ENCODE assay signal across 1 mouse cellular context in the genomic region with DNA sequence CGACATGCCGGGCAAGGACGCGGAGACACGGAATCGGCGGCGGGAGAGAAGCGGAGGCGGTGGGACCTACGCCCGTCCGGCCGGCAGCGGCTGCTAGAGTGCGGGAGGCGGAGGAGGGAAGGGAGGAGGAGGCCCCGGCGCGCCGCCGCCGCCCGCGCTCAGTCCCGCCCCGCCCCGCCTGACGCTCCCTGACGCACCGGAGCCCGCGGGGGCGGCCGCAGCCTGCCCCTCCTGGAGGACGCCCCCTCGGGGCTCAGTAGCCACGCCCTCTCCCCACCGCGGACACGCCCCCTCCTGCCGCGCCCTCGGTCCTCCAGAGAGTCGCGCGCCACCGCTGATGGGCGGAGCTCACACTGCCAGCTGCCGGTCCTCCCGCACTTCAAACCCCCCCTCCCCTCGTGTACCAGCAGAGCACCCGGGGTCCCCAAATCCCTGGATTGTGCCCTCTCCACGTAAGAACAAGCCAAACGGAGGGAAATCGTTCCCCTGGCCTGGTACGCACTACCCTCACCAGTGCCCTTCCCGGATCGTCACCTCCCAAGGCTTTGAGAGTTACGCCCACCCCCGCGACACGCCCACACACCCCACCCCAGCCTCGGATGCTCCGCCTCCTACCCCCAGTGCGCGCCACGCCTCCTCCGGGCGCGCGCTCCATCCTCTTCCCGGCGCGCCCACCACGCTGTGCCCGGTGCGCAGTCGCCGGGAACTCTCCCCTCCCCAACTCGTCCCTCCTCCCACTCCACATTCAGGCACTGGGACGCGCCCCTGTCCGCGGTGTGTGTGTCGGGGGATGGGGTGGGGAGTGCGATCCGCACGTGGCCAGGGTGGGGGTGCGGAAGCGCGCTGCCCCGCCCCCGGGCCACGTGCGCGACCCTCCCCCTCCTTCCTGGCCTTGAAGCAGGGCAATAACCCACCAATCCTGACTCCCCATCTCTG.
TF ChIP-seq lines count a peak whose summit lies in the region.

A gene (minus strand): TSS at position 127 of the 936 bp plus-strand sequence.

TF ChIP-seq in MEL, 35 proteins besides CTCF, POLR2A, EP300 and RAD21 (continued from another document):
- TF ChIP-seq ZMIZ1 (IDR thresholded peaks at IDR 0.05; ENCODE audit: low read depth, low read length) = peak; percentile 66; the same call in 1 of the 2 replicates
- TF ChIP-seq MAFK (IDR thresholded peaks at IDR 0.05; ENCODE audit: borderline replicate concordance, low read depth, low read length) = no peak
- TF ChIP-seq TCF12 (IDR thresholded peaks at IDR 0.05; ENCODE audit: low read depth, low read length) = peak; percentile 63; the same call in 1 of the 2 replicates
- no peak for TF ChIP-seq MYB (IDR thresholded peaks at IDR 0.05; ENCODE audit: low read depth, low read length)
- TF ChIP-seq USF1 (IDR thresholded peaks at IDR 0.05; ENCODE audit: low read depth, low read length) = peak; percentile 92
- peak; percentile 98 for TF ChIP-seq MAX (IDR thresholded peaks at IDR 0.05; ENCODE audit: low read length)
- TF ChIP-seq CHD1 (IDR thresholded peaks at IDR 0.05; ENCODE audit: low read depth, low read length) = no peak
- TF ChIP-seq HCFC1 (IDR thresholded peaks at IDR 0.05; ENCODE audit: low read depth, low read length) = peak; percentile 55; the same call in 1 of the 2 replicates
- peak; percentile 94 for TF ChIP-seq MAZ (IDR thresholded peaks at IDR 0.05; ENCODE audit: low read depth, low read length)
